Mouse (Mus musculus): ENCODE data around the gene Lamc1. TPM values are rescaled to one million over a fixed set of nuclear protein-coding genes. Genes with fewer than 3 reads are reported as not detected.

The Lamc1 gene
- polyA plus RNA-seq, 1 experiment: 5.4 TPM

GRCm38 (mm10) chr1:153192379-153192778, 140.2 kb downstream of the Lamc1 start:
- no peak for TF ChIP-seq GATA1 (IDR thresholded peaks at IDR 0.05; ENCODE audit: low read length)

- no peak for TF ChIP-seq GATA1 (IDR thresholded peaks at IDR 0.05; ENCODE audit: low read length)
Observed at GRCm38 (mm10) chr1:153191943-153192329, 140.7 kb downstream of the Lamc1 start.

- no peak for TF ChIP-seq GATA1 (IDR thresholded peaks at IDR 0.05; ENCODE audit: low read length)
Observed at GRCm38 (mm10) chr1:153191237-153191942, 141.2 kb downstream of the Lamc1 start.

GRCm38 (mm10) chr1:153188081-153188480, 144.5 kb downstream of the Lamc1 start:
- TF ChIP-seq GATA1 (IDR thresholded peaks at IDR 0.05; ENCODE audit: low read length): no peak

GRCm38 (mm10) chr1:153185828-153186803, 146.5 kb downstream of the Lamc1 start, which contains the start of gene Lamc2:
Gene Lamc2, minus strand, starts transcription at chr1:153186447.
- TF ChIP-seq GATA1 (IDR thresholded peaks at IDR 0.05; ENCODE audit: low read length): no peak

GRCm38 (mm10) chr1:153180586-153181289, 151.8 kb downstream of the Lamc1 start:
- no peak for TF ChIP-seq GATA1 (IDR thresholded peaks at IDR 0.05; ENCODE audit: low read length)

GRCm38 (mm10) chr1:153180160-153180559, 152.4 kb downstream of the Lamc1 start:
- TF ChIP-seq GATA1 (IDR thresholded peaks at IDR 0.05; ENCODE audit: low read length): no peak

- TF ChIP-seq GATA1 (IDR thresholded peaks at IDR 0.05; ENCODE audit: low read length): no peak
Observed at GRCm38 (mm10) chr1:153174801-153175200, 157.8 kb downstream of the Lamc1 start.

- TF ChIP-seq GATA1 (IDR thresholded peaks at IDR 0.05; ENCODE audit: low read length): no peak
Observed at GRCm38 (mm10) chr1:153173276-153173675, 159.3 kb downstream of the Lamc1 start.

- TF ChIP-seq GATA1 (IDR thresholded peaks at IDR 0.05; ENCODE audit: low read length): no peak
Observed at GRCm38 (mm10) chr1:153172291-153172731, 160.3 kb downstream of the Lamc1 start.

- TF ChIP-seq GATA1 (IDR thresholded peaks at IDR 0.05; ENCODE audit: low read length): no peak
Observed at GRCm38 (mm10) chr1:153171011-153171410, 161.6 kb downstream of the Lamc1 start.

Other genes with a start within 250 kb of the Lamc1 start
- gene Lamc2, start 146.3 kb downstream of the Lamc1 start, polyA plus RNA-seq (2012): not detected in 2 replicates
- gene Shcbp1l, start 92.4 kb upstream of the Lamc1 start, polyA plus RNA-seq (2012): 3.5 and 4.9 TPM in 2 replicates
- gene Dhx9, start 154.9 kb upstream of the Lamc1 start, polyA plus RNA-seq (2012): 29.5 and 30.1 TPM in 2 replicates
- gene Npl, start 217.3 kb upstream of the Lamc1 start, polyA plus RNA-seq (2012): not detected in 2 replicates